Mouse (Mus musculus): Measurements from ENCODE around the gene Olfr1369-ps1.

GRCm38 (mm10) chr13:21167910-21168300 is 56.6 kb downstream of the Olfr1369-ps1 start:
- TF ChIP-seq POLR2A (IDR thresholded peaks at IDR 0.05; ENCODE audit: control insufficient read depth, extremely low read depth, insufficient read depth, low read length, poor library complexity) (no peak), CTCF (IDR thresholded peaks at IDR 0.05; ENCODE audit: borderline replicate concordance, control insufficient read depth, extremely low read depth, insufficient read depth, low read length, poor library complexity) (no peak)

Measured in thymus, adult 2 months (tissue).